11 mouse cellular contexts compared by ENCODE assay signal in genomic region chr5:110582647-110583538, GRCm38 (mm10). TPM values are rescaled to one million over a fixed set of nuclear protein-coding genes. Genes with fewer than 3 reads are reported as not detected.
A peak's percentile ranks its signal among the peaks of the same experiment; 100 is the strongest.
DNase-seq lines count a peak whose midpoint lies in the region; ATAC-seq lines count a peak whose summit lies in the region.
"Had no signal": no experiment of that assay in that cellular context is flagged by ENCODE, and none has a peak within 500 bp of the region (broad histone marks: within the 10 kb centered on the region; RNA-seq: fewer than 3 reads in every experiment).

No protein-coding gene starts in this region.

- peak; percentile 60 for DNase-seq in left cerebral cortex, postnatal 4 days
- DNase-seq in left cerebral cortex, adult 18-20 months (ENCODE audit: low spot score in 2 of 2), result no peak
- peak; percentile 98 for DNase-seq in adipocyte (ENCODE audit: low spot score)
- DNase-seq in naive thymus-derived CD4-positive, alpha-beta T cell, adult 2 months (ENCODE audit: low read depth), result peak; percentile 73
- DNase-seq in right cerebral cortex, adult 2 months (ENCODE audit: low spot score in 2 of 2), result no peak
- no peak for DNase-seq in layer of hippocampus, postnatal 10 days (ENCODE audit: low spot score in 2 of 2)
- DNase-seq: liver, postnatal 0 days; right cerebral cortex, adult 18-20 months had no signal

- peak; percentile 96 for ATAC-seq in CD4-positive, CD25-positive, alpha-beta regulatory T cell, adult 4 months
- ATAC-seq: liver, postnatal 0 days; Patski had no signal

- intact Hi-C loops in left cerebral cortex, postnatal 4 days (cut with DNase I), result no loop called here

RNA-seq across cellular contexts. Expression of gene Galnt9, which starts 38.7 kb away (rescaled TPM):
- 10 to 100 TPM; 31.7 to 33.7 TPM for total RNA-seq in left cerebral cortex, postnatal 4 days (2021)
- total RNA-seq in left cerebral cortex, adult 18-20 months (2021), result 100 to 1,000 TPM in 1 of 2 experiments, 10 to 100 TPM in 1; 87.0 to 117 TPM
- polyA plus RNA-seq in CD4-positive, CD25-positive, alpha-beta regulatory T cell, adult 4 months (2017; shearing (Covaris generic)), result 1 to 10 TPM; 4.0 to 7.2 TPM
- 10 to 100 TPM; 76.5 to 77.2 TPM for total RNA-seq in layer of hippocampus, postnatal 10 days (2021)
- polyA plus RNA-seq: heart, embryonic 12.5 days; Patski had no signal

Comparison
In these comparisons a context has a peak if more than half of its experiments do, and no peak if none do; other contexts are left out.
1. DNase-seq: peak in left cerebral cortex, postnatal 4 days (single experiment), adipocyte (single experiment) and naive thymus-derived CD4-positive, alpha-beta T cell, adult 2 months (single experiment); none in left cerebral cortex, adult 18-20 months (0 of 2), right cerebral cortex, adult 2 months (0 of 2) and layer of hippocampus, postnatal 10 days (0 of 2).